Mouse (Mus musculus): Measurements from ENCODE around the gene C1ql4. TPM values are rescaled to one million over a fixed set of nuclear protein-coding genes. Genes with fewer than 3 reads are reported as not detected.

Gene C1ql4
- total and polyA plus RNA-seq, 3 experiments, result not detected

Small RNAs within 50 kb of the gene (microRNA-seq; reads per million reads assigned to microRNA genes)
- gene Mir6960, result 0 to 0.41 reads per million in 2 experiments

Other genes with a start within 250 kb of the C1ql4 start
- 10 to 100 TPM; 36.8 to 58.2 TPM for gene Kmt2d, start 216.6 kb downstream of the C1ql4 start, total RNA-seq (2021)
- 21.0 and 22.3 TPM in 2 replicates for gene Kmt2d, start 216.6 kb downstream of the C1ql4 start, polyA plus RNA-seq (2012; rRNA removed)
- 1 to 10 TPM in 1 of 2 experiments, under 1 TPM in 1; 0.69 to 3.6 TPM for gene Rhebl1, start 193.3 kb downstream of the C1ql4 start, total RNA-seq (2021)
- 1.3 and 2.0 TPM in 2 replicates for gene Rhebl1, start 193.3 kb downstream of the C1ql4 start, polyA plus RNA-seq (2012; rRNA removed)
- gene Dhh, start 189.3 kb downstream of the C1ql4 start, total RNA-seq (2021), result 1 to 10 TPM; 2.3 to 3.5 TPM
- gene Dhh, start 189.3 kb downstream of the C1ql4 start, polyA plus RNA-seq (2012; rRNA removed), result 3.1 and 3.8 TPM in 2 replicates
- 10 to 100 TPM; 11.5 to 14.2 TPM for gene Lmbr1l, start 169.6 kb downstream of the C1ql4 start, total RNA-seq (2021)
- gene Lmbr1l, start 169.6 kb downstream of the C1ql4 start, polyA plus RNA-seq (2012; rRNA removed), result 36.3 and 58.5 TPM in 2 replicates
- 100 to 1,000 TPM; 235 to 261 TPM for gene Tuba1b, start 153.3 kb downstream of the C1ql4 start, total RNA-seq (2021)
- 616 and 725 TPM in 2 replicates for gene Tuba1b, start 153.3 kb downstream of the C1ql4 start, polyA plus RNA-seq (2012; rRNA removed)
- gene Gm49450, start 134.3 kb downstream of the C1ql4 start, total RNA-seq (2021), result 10 to 100 TPM in 1 of 2 experiments, not detected in 1; 10.9 TPM
- gene Gm49450, start 134.3 kb downstream of the C1ql4 start, polyA plus RNA-seq (2012; rRNA removed), result 49.5 and 126 TPM in 2 replicates
- gene Tuba1a, start 134.1 kb downstream of the C1ql4 start, total RNA-seq (2021), result 100 to 1,000 TPM in 1 of 2 experiments, 10 to 100 TPM in 1; 63.2 to 125 TPM
- 128 and 133 TPM in 2 replicates for gene Tuba1a, start 134.1 kb downstream of the C1ql4 start, polyA plus RNA-seq (2012; rRNA removed)
- 100 to 1,000 TPM; 270 to 284 TPM for gene Tuba1c, start 57.9 kb downstream of the C1ql4 start, total RNA-seq (2021)
- 205 and 318 TPM in 2 replicates for gene Tuba1c, start 57.9 kb downstream of the C1ql4 start, polyA plus RNA-seq (2012; rRNA removed)
- gene Prph, start 32.6 kb downstream of the C1ql4 start, total RNA-seq (2021), result under 1 TPM; 0.43 to 0.86 TPM
- gene Prph, start 32.6 kb downstream of the C1ql4 start, polyA plus RNA-seq (2012; rRNA removed), result 2.4 and 8.5 TPM in 2 replicates
- under 1 TPM; 0.73 to 0.78 TPM for gene Troap, start 13.2 kb downstream of the C1ql4 start, total RNA-seq (2021)
- 2.8 and 5.2 TPM in 2 replicates for gene Troap, start 13.2 kb downstream of the C1ql4 start, polyA plus RNA-seq (2012; rRNA removed)
- 1 to 10 TPM; 3.2 to 4.4 TPM for gene Dnajc22, start 5.4 kb upstream of the C1ql4 start, total RNA-seq (2021)
- 0.29 and 0.31 TPM in 2 replicates for gene Dnajc22, start 5.4 kb upstream of the C1ql4 start, polyA plus RNA-seq (2012; rRNA removed)
- gene Spats2, start 38.1 kb upstream of the C1ql4 start, total RNA-seq (2021), result 10 to 100 TPM; 14.0 to 15.6 TPM
- 5.6 and 7.6 TPM in 2 replicates for gene Spats2, start 38.1 kb upstream of the C1ql4 start, polyA plus RNA-seq (2012; rRNA removed)
- under 1 TPM; 0.86 to 0.97 TPM for gene Kcnh3, start 137.0 kb upstream of the C1ql4 start, total RNA-seq (2021)
- gene Kcnh3, start 137.0 kb upstream of the C1ql4 start, polyA plus RNA-seq (2012; rRNA removed), result 2.1 and 2.5 TPM in 2 replicates
- 10 to 100 TPM; 28.5 to 43.5 TPM for gene Mcrs1, start 164.1 kb upstream of the C1ql4 start, total RNA-seq (2021)
- gene Mcrs1, start 164.1 kb upstream of the C1ql4 start, polyA plus RNA-seq (2012; rRNA removed), result 55.1 and 63.5 TPM in 2 replicates
- 10 to 100 TPM; 38.8 to 41.0 TPM for gene Prpf40b, start 207.3 kb upstream of the C1ql4 start, total RNA-seq (2021)
- 84.1 and 106 TPM in 2 replicates for gene Prpf40b, start 207.3 kb upstream of the C1ql4 start, polyA plus RNA-seq (2012; rRNA removed)
- 1 to 10 TPM; 1.4 to 3.1 TPM for gene Fam186b, start 208.1 kb upstream of the C1ql4 start, total RNA-seq (2021)
- 1.1 and 1.6 TPM in 2 replicates for gene Fam186b, start 208.1 kb upstream of the C1ql4 start, polyA plus RNA-seq (2012; rRNA removed)